Mouse (Mus musculus) CD4-positive, CD25-positive, alpha-beta regulatory T cell, adult 2 months (primary cell): ENCODE data around the gene Gm20388.

Experiments used
- DNase-seq: peaks from one replicate; pipeline ENCODE4 v3.0.0-alpha.2; 2012; ENCODE audit warnings: low read depth, low spot score

Gene Gm20388

GRCm38 (mm10) chr8:123774491-123774890 is 3863.8 kb downstream of the Gm20388 start:
- DNase-seq, result no peak

- no peak for DNase-seq
These were observed 3866.7 kb downstream of the Gm20388 start for GRCm38 (mm10) chr8:123777319-123777718.

GRCm38 (mm10) chr8:123780471-123780870 is 3869.8 kb downstream of the Gm20388 start:
- DNase-seq, result no peak

- DNase-seq, result no peak
These were observed 3870.6 kb downstream of the Gm20388 start for GRCm38 (mm10) chr8:123781256-123781655.

- DNase-seq, result peak; percentile 46
These were observed 3873.0 kb downstream of the Gm20388 start for GRCm38 (mm10) chr8:123783525-123784249.

- no peak for DNase-seq
These were observed 3875.5 kb downstream of the Gm20388 start for GRCm38 (mm10) chr8:123786166-123786565.

GRCm38 (mm10) chr8:123786644-123787043 is 3876.0 kb downstream of the Gm20388 start:
- no peak for DNase-seq

- DNase-seq, result peak; percentile 47
These were observed 3876.7 kb downstream of the Gm20388 start for GRCm38 (mm10) chr8:123787254-123787897.

GRCm38 (mm10) chr8:123788416-123789170 is 3878.0 kb downstream of the Gm20388 start:
- no peak for DNase-seq

- no peak for DNase-seq
These were observed 3878.8 kb downstream of the Gm20388 start for GRCm38 (mm10) chr8:123789461-123789860.

GRCm38 (mm10) chr8:123789970-123790369 is 3879.3 kb downstream of the Gm20388 start:
- DNase-seq, result peak; percentile 83

- no peak for DNase-seq
These were observed 3880.6 kb downstream of the Gm20388 start for GRCm38 (mm10) chr8:123791101-123791844.

GRCm38 (mm10) chr8:123791845-123792225 is 3881.2 kb downstream of the Gm20388 start:
- no peak for DNase-seq

GRCm38 (mm10) chr8:123793900-123794299 is 3883.3 kb downstream of the Gm20388 start:
- DNase-seq, result no peak

GRCm38 (mm10) chr8:123794766-123795165 is 3884.1 kb downstream of the Gm20388 start:
- DNase-seq, result no peak

GRCm38 (mm10) chr8:123796758-123797157 is 3886.1 kb downstream of the Gm20388 start:
- peak; percentile 18 for DNase-seq

GRCm38 (mm10) chr8:123797928-123798327 is 3887.3 kb downstream of the Gm20388 start:
- peak; percentile 43 for DNase-seq

- DNase-seq, result no peak
These were observed 3888.8 kb downstream of the Gm20388 start for GRCm38 (mm10) chr8:123799434-123799833.

- no peak for DNase-seq
These were observed 3889.2 kb downstream of the Gm20388 start for GRCm38 (mm10) chr8:123799885-123800284.

GRCm38 (mm10) chr8:123800867-123801266 is 3890.2 kb downstream of the Gm20388 start:
- no peak for DNase-seq

GRCm38 (mm10) chr8:123801538-123801937 is 3890.9 kb downstream of the Gm20388 start:
- no peak for DNase-seq

- DNase-seq, result no peak
These were observed 3893.0 kb downstream of the Gm20388 start for GRCm38 (mm10) chr8:123803639-123804038.
